Mouse (Mus musculus) hindlimb bud, embryonic 11.5 days (tissue): ENCODE data around the gene Cep128.
"Not testable (repeated sequence)": the region's sequence is repeated elsewhere in the genome, so short reads cannot be mapped to it uniquely, and the experiment has no call there.

Experiments used
- DNase-seq: peaks from one replicate; pipeline ENCODE4 v3.0.0-alpha.2; 2012; ENCODE audit warnings: low read depth, low spot score; ENCODE audit errors: extremely low spot score

The Cep128 gene

DNA sequence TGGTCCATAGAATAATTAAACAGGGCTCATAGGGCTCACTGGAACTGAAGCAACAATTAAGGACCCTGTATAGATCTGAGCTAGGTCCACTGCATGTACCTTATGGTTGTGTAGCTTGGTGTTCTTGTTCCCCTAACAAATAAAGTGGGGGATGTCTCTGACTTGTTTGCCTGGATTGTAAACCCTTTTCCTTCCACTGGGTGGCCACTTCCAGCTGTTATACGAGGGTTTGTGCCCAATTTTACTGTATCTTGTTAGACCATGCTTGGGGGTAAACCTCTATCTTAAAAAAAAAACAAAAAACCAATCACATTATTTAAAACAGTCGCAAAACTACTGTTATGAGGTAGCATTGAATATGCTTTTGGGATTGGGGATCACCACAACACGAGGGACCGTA lies 402.2 kb downstream of the Cep128 start:
- DNase-seq = no peak

DNA sequence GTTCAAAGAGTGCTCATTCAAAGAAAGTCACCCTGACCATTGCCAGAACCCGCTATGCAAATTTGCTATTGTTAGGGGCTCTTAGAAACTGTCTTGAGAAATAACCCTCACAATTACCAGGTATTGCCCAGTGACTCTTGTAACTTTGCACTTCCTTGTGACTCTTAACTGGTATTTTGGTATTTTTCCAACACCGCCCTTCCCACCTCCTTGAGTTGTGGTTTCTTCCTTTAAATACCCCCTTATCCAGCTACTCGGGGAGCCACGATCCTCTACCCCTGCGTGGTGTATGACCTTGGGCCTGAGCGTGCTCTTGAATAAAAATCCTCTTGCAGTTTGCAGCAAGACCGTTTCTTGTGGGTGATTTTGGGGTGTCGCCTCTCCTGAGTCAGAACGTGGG lies 407.8 kb downstream of the Cep128 start:
- DNase-seq = not testable (repeated sequence)

DNA sequence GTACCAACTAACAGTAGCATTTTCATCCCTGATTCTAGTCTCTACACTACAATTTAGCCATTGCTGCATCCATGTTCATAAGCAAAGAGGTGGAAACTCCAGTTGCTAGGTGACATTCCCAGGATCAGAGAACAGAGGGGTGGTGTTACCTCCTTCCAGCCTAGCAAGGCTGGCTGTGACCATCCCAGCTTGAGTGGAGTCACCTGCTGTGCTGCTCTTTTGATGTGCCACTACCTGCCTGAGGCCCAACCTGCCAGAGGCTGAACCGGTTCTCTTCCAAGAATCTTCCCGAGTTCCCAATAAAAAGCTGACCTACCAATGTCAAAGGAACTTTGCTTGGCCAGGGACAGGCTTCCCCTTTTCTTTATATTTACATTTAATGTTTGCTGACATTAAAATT lies 408.8 kb downstream of the Cep128 start:
- no peak for DNase-seq

DNA sequence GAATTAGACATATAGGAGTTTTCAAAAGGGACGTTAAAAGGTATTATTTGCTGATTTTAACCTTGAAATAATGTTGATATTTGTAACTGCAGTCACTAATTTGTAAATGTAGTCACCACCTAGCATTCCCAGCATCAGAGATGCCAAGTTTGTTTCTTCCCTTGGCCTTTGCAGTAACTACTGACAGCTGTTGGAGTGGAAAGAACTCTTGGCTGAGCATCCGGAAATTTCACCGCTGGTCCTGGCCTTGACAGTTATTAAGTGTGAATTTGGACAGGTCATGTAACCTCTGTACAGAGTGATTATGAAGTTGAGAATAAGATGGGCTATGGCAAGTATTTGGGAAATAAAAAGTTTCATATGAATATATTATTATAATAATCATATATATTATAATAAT lies 413.1 kb downstream of the Cep128 start:
- DNase-seq = no peak

DNA sequence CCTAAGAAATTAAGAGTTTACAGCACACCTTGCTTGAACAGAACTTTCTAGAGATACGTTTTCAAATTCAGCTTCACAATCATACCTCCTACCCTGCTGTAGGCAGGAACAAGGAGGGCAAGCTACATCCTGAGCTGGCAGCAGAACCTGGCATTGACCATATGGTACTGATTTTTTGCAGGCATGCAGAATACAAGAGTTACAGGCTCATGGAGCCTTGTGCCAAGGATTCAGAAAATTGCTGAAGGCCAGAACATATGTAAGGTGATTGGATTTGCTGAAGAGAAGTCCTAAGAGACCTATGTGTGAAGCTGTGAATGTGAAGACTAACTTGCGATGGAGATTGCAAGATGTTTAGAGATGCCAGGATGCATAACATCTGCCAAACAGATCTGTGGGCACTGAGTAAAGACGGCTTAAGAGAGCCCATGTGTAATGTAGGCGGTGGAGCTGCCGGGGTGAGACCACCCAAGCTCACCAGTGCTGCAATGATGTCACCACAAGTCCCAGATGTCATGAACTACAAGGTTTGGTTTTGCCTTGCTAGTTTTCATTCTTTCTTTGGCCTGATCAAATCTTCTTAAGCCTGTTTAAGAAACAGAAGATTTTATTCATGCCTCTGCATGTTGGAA lies 422.7 kb downstream of the Cep128 start:
- no peak for DNase-seq

DNA sequence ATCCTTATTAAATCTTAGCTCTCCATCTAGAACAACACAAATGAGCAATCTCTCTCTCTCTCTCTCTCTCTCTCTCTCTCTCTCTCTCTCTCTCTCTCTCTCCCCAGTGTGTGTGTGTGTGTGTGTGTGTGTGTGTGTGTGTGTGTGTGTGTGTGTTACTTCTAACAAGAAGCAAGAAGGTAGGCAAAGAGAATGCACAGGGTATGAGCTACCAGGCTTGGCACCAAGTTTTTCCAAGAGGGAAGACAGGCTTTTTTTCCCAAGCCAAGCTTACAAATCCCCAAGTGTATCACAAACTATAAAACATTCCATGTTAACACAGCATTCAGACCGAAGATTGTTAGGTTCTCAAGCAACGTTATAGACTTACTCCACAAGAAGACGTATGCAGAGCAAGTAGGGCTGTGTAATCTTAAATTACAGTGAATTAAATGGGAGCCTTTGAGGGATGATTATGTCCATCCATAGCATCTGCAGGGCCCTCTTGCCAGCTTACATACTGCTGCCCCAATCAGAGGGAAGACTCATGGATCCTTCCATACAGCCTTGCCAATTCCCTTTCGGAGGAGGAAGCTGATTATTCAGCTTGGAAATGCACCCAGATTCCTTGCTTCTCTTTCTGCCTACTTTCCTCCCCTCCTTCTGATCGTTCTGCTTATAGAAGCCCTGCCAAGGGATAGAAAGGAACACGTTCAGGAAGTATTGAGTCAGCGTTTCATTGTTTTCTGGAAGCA lies 429.3 kb downstream of the Cep128 start:
- no peak for DNase-seq
